Comparison of ENCODE assay signal across 8 mouse cellular contexts in the genomic region with DNA sequence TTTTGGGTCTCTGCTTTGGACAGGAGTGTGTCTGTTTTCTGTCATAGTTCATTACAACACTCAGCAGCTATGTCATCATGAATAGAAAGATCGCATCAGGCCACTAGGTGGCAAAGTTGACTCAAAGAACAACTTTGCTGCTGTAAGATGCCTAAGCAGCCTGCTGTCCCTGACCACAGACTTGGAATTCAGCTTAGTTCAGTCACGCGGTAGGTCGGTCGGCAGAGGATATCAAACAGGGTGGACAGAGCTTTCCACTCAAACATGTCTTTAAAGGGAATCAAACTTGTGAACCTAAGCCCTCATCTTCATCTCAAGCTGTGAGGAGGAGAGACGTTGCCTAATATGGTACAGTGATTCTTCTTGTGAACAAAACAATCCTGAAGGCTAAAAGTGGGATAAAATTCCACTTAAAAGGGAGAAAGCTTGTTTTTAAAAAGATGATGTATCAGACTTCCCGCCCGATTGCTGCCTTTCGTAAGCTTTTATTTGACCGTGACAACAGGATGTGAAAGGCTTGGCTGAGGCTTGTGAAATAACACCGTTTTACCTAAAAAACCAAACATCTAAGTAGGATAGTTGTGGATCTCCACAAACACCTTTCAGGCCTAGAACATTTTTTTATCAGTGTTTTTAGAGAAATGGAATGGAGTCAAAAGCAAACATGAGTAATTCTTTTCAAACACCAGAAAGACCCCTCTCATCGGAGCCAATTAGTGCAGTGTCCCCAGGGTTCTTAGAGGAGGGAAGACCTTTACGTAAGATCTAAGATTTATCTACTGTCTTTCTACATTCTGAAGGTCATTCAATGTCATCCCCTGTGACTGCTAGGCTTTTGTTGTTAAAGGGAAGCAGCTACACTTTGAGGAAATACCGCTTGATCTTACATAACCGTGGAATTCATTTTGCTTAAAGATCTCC.
DNase-seq lines count a peak whose midpoint lies in the region; ATAC-seq and TF ChIP-seq lines count a peak whose summit lies in the region.

No protein-coding gene starts in this region.

- no peaks in the 10 kb centered on the region for H3K36me3 ChIP-seq in lung, embryonic 14.5 days (ENCODE audit: insufficient read depth)

- no peaks in the 10 kb centered on the region for H3K9me3 ChIP-seq in lung, embryonic 14.5 days (ENCODE audit: low read depth, low read length)

- no peak overlapping the region for H3K4me2 ChIP-seq in lung, embryonic 14.5 days

- no peaks in the 10 kb centered on the region for H3K4me1 ChIP-seq in cerebellum, adult 2 months (ENCODE audit: control insufficient read depth, insufficient read depth, low read length)
- peaks cover 4% of the 10 kb centered on the region; the same call in 1 of the 2 replicates for H3K4me1 ChIP-seq in lung, embryonic 14.5 days (ENCODE audit: insufficient read depth)

- no peak overlapping the region for H3K27ac ChIP-seq in cerebellum, adult 2 months (ENCODE audit: insufficient read depth, low read length)
- H3K27ac ChIP-seq in lung, embryonic 14.5 days (ENCODE audit: low read depth), result no peak overlapping the region

- no peak for TF ChIP-seq POLR2A in cerebellum, adult 2 months (IDR thresholded peaks at IDR 0.05; ENCODE audit: borderline replicate concordance, insufficient read depth, low read length)

- H3K9ac ChIP-seq in lung, embryonic 14.5 days, result no peak overlapping the region

- H3K4me3 ChIP-seq in cerebellum, adult 2 months (replicated peaks; ENCODE audit: insufficient read depth, low read depth, low read length), result no peak overlapping the region
- H3K4me3 ChIP-seq in lung, embryonic 14.5 days (ENCODE audit: low read depth, low read length), result no peak overlapping the region

- DNase-seq in NIH3T3 (ENCODE audit: low read depth), result peak; percentile 80
- DNase-seq in cerebellum, adult 2 months, result peak; percentile 47 to 50
- DNase-seq in heart, postnatal 4 days, result peak; percentile 80
- DNase-seq in layer of hippocampus, adult 11-12 months (ENCODE audit: low spot score), result peak; percentile 84
- DNase-seq in lung, embryonic 14.5 days, result peak; percentile 95
- DNase-seq in ovary, postnatal 10 days (ENCODE audit: low spot score), result peak; percentile 13
- DNase-seq in urinary bladder, postnatal 25 days (ENCODE audit: low spot score), result peak; percentile 36

- ATAC-seq in frontal cortex, adult (ENCODE audit: low TSS enrichment), result peak; percentile 97
- ATAC-seq in lung, embryonic 14.5 days (ENCODE audit: insufficient read depth), result peak; percentile 93

- no peaks in the 10 kb centered on the region for H3K27me3 ChIP-seq in cerebellum, adult 2 months (ENCODE audit: control insufficient read depth, insufficient read depth, low read length)
- H3K27me3 ChIP-seq in lung, embryonic 14.5 days (ENCODE audit: insufficient read depth, low read length), result no peaks in the 10 kb centered on the region

- WGBS in cerebellum, adult 2 months, result 51% methylated on average over 15 of the region's 15 CpGs
- WGBS in lung, embryonic 14.5 days, result 30% methylated on average over 15 of the region's 15 CpGs

- peak; percentile 61; the same call in 1 of the 2 replicates for TF ChIP-seq CTCF in cerebellum, adult 2 months (IDR thresholded peaks at IDR 0.05; ENCODE audit: borderline replicate concordance, insufficient read depth, low read depth, low read length)
- peak; percentile 85 for TF ChIP-seq CTCF in lung, embryonic 14.5 days (IDR thresholded peaks at IDR 0.05; ENCODE audit: low read depth)

Comparison
In these comparisons a context has a peak if more than half of its experiments do, and no peak if none do; other contexts are left out.
1. DNase-seq: peak in every context shown above with its lines; median percentile 95 in lung, embryonic 14.5 days; 84 in layer of hippocampus, adult 11-12 months; 80 in NIH3T3; 80 in heart, postnatal 4 days; 48 in cerebellum, adult 2 months; 36 in urinary bladder, postnatal 25 days; 13 in ovary, postnatal 10 days.